Mouse (Mus musculus): ENCODE results near the gene Mvd.

The Mvd gene

GRCm38 (mm10) chr8:122443262-122444006 is at the start of gene Mvd:
Gene Mvd (minus strand): TSS chr8:122443422.
- CTCF ChIA-PET = interaction anchor here (0.6 kb wide), 1 partner anchor 44 kb away, joined by 3 read pairs; no protein-coding TSS in a partner anchor

- CTCF ChIA-PET = no interaction called here
These were observed 45.2 kb upstream of the Mvd start for GRCm38 (mm10) chr8:122488387-122488786.

GRCm38 (mm10) chr8:122484831-122485230 is 41.6 kb upstream of the Mvd start:
- CTCF ChIA-PET = no interaction called here

GRCm38 (mm10) chr8:122483877-122484276 is 40.7 kb upstream of the Mvd start:
- CTCF ChIA-PET = no interaction called here

GRCm38 (mm10) chr8:122482448-122482847 is 39.2 kb upstream of the Mvd start:
- CTCF ChIA-PET = interaction anchor here (0.8 kb wide), 1 partner anchor 9 kb away, joined by 6 read pairs; no protein-coding TSS in a partner anchor

- CTCF ChIA-PET = no interaction called here
These were observed 32.5 kb upstream of the Mvd start, which contains the start of the genes Rnf166 and Ctu2 for GRCm38 (mm10) chr8:122475580-122476320. Gene Rnf166 (minus strand): TSS chr8:122476064. Gene Ctu2 (plus strand): TSS chr8:122476143.

- CTCF ChIA-PET = interaction anchor here (0.7 to 1.1 kb wide), 2 partner anchors 46 to 161 kb away, joined by 3 to 8 read pairs; no protein-coding TSS in a partner anchor
These were observed 31.8 kb upstream of the Mvd start for GRCm38 (mm10) chr8:122474951-122475560.

- CTCF ChIA-PET = interaction anchor here (0.5 kb wide), 1 partner anchor 44 kb away, joined by 5 read pairs; no protein-coding TSS in a partner anchor
These were observed 30.7 kb upstream of the Mvd start for GRCm38 (mm10) chr8:122473911-122474421.

- CTCF ChIA-PET = no interaction called here
These were observed 27.5 kb upstream of the Mvd start for GRCm38 (mm10) chr8:122470691-122471090.

GRCm38 (mm10) chr8:122469965-122470364 is 26.7 kb upstream of the Mvd start:
- CTCF ChIA-PET = no interaction called here

GRCm38 (mm10) chr8:122469407-122469806 is 26.2 kb upstream of the Mvd start:
- CTCF ChIA-PET = no interaction called here

GRCm38 (mm10) chr8:122467816-122468215 is 24.6 kb upstream of the Mvd start:
- CTCF ChIA-PET = no interaction called here

- CTCF ChIA-PET = interaction anchor here (0.7 kb wide), 1 partner anchor 301 kb away, joined by 4 read pairs; no protein-coding TSS in a partner anchor
These were observed 21.8 kb upstream of the Mvd start for GRCm38 (mm10) chr8:122464985-122465384.

GRCm38 (mm10) chr8:122463651-122464640 is 20.7 kb upstream of the Mvd start:
- CTCF ChIA-PET = interaction anchor here (0.6 to 0.7 kb wide), 2 partner anchors 302 to 826 kb away, joined by 3 to 4 read pairs; no protein-coding TSS in a partner anchor

- CTCF ChIA-PET = no interaction called here
These were observed 19.3 kb upstream of the Mvd start for GRCm38 (mm10) chr8:122462510-122462909.

GRCm38 (mm10) chr8:122461473-122462148 is 18.4 kb upstream of the Mvd start:
- CTCF ChIA-PET = no interaction called here

GRCm38 (mm10) chr8:122460524-122461472 is 17.6 kb upstream of the Mvd start, which contains the start of gene Snai3:
Gene Snai3 (minus strand): TSS chr8:122460733.
- CTCF ChIA-PET = no interaction called here

- CTCF ChIA-PET = no interaction called here
These were observed 16.8 kb upstream of the Mvd start for GRCm38 (mm10) chr8:122459990-122460389.

All from spleen, embryonic (tissue).